Mouse (Mus musculus): ENCODE results near the gene Srsf9.
"Not testable (repeated sequence)": the region's sequence is repeated elsewhere in the genome, so short reads cannot be mapped to it uniquely, and the experiment has no call there.

Gene Srsf9

DNA sequence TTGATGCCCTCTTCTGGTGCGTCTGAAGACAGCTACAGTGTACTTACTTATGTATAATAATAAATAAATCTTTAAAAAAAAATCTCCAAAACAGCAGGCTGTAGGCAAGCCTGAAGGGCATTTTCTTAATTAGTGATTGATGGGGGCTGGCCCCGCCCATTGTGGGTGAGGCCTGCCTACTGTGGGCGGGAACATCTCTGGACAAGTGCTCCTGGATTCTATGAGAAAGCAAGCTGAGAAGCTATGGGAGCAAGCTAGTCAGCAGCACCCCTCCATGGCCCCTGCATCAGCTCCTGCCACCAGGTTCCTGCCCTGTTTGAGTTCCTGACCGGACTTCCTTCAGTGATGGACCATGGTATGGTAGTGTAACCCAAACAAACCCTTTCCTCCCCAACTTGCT is 37.8 kb downstream of the Srsf9 start:
- no peak for DNase-seq (ENCODE audit: inconsistent age in 2 of 2, low spot score in 1 of 2)

- DNase-seq (ENCODE audit: inconsistent age in 2 of 2, low spot score in 1 of 2) = no peak
Measured at GRCm38 (mm10) chr5:115371736-115372135, 44.8 kb downstream of the Srsf9 start.

GRCm38 (mm10) chr5:115373441-115374203 is 46.6 kb downstream of the Srsf9 start:
- DNase-seq (ENCODE audit: inconsistent age in 2 of 2, low spot score in 1 of 2) = no peak

DNA sequence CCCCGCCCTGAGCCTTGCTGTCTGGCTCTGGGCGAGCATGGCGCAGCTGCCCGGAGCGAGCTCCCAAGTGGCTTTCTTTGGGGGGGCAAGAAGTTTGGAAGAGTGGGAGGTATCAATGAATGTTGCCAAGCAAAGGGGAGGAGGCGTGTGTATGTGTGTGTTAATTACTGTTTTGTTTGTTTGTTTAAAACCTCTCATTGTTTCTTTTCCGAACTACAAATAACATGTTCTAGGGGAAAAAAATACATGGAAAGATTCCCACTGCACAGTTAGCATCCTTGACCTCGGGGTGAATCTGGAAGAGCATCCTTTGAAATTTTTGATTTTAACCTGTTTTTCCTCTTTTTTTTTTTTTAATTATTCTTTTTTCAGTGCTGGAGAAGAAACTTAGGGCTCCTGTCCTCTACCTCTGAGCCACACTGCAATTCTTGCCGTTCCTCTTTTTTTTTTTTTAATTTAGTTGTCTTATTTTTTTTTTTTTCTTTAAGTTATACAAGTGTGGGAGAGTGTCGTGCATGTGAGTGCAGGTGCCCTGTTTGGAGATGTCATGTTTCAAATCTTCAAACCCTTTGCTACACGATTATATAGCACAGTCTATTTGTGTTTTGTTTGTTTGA is 47.3 kb downstream of the Srsf9 start:
- no peak for DNase-seq (ENCODE audit: inconsistent age in 2 of 2, low spot score in 1 of 2)

DNA sequence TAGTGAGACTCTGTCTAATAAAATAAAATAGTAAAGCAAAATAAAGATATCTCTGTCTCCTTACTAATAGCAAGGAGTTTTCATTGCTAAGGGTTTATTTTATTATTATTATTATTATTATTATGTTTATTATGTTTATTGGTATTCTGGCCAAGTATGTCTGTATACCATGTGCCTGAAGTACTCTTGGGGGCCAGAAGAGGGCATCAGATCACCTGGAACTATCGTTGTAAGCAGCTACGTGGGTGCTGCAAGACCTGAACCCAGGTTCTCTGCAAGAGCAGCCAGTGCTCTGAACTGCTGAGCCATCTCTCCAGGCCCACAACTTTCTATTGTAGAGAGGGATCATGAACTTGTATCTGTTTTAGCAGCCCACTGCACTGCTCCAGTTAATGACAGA is 48.5 kb downstream of the Srsf9 start:
- no peak for DNase-seq (ENCODE audit: inconsistent age in 2 of 2, low spot score in 1 of 2)

DNA sequence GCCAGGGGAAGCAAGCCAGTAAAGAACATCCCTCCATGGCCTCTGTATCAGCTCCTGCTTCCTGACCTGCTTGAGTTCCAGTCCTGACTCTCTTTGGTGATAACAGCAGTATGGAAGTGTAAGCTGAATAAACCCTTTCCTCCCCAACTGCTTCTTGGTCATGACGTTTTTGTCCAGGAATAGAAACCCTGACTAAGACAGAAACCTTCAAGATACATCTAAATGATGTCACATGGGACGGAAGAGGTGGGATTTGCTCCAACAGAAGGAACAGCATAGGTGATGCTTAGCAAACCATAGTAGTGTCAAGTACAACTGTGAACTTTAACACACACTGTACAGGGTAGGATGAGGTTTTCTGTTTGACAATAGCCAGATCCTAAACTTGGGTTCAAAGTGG is 51.9 kb downstream of the Srsf9 start:
- DNase-seq (ENCODE audit: inconsistent age in 2 of 2, low spot score in 1 of 2) = not testable (repeated sequence)
